Mouse (Mus musculus): ENCODE measurements around the gene Gm21764.
"Not testable (repeated sequence)": the region's sequence is repeated elsewhere in the genome, so short reads cannot be mapped to it uniquely, and the experiment has no call there.

GRCm38 (mm10) chrY:18061712-18062111, at the start of gene Gm21764:
- TF ChIP-seq CTCF, EP300 (IDR thresholded peaks at IDR 0.05; ENCODE audit: low read depth): not testable (repeated sequence)

All from heart, postnatal 0 days (tissue).